Mouse (Mus musculus) layer of hippocampus, postnatal 25 days (tissue): ENCODE measurements around the gene 2610507B11Rik. TPM values are rescaled to one million over a fixed set of nuclear protein-coding genes. Genes with fewer than 3 reads are reported as not detected.

Experiments used
- DNase-seq, 2 experiments: peaks; one replicate each; pipeline ENCODE4 v3.0.0; 2022; ENCODE audit warnings: mixed read lengths in 2 of 2, low spot score in 1 of 2; ENCODE audit errors: extremely low spot score in 1 of 2
- total RNA-seq, 2 experiments: library from RNA; stranded (reverse); gene quantifications; 2 replicates each; pipeline ENCODE4 v1.2.3; 2021

The 2610507B11Rik gene
- total RNA-seq, 2 experiments from 2014 or later: 193 to 209 TPM

- no peak for DNase-seq
Observed at GRCm38 (mm10) chr11:78278853-78279252, 17.3 kb downstream of the 2610507B11Rik start.

- no peak for DNase-seq
Observed at GRCm38 (mm10) chr11:78279586-78279985, 18.0 kb downstream of the 2610507B11Rik start.

- no peak for DNase-seq
Observed at GRCm38 (mm10) chr11:78289146-78289763, 27.7 kb downstream of the 2610507B11Rik start.

- DNase-seq: no peak
Observed at GRCm38 (mm10) chr11:78290654-78291053, 29.1 kb downstream of the 2610507B11Rik start, which contains the start of gene BC030499. Gene BC030499 (plus strand): TSS chr11:78290841.

GRCm38 (mm10) chr11:78294585-78294984 is 33.0 kb downstream of the 2610507B11Rik start:
- no peak for DNase-seq

- DNase-seq: no peak
Observed at GRCm38 (mm10) chr11:78300917-78301316, 39.4 kb downstream of the 2610507B11Rik start.

GRCm38 (mm10) chr11:78301357-78302084 is 40.0 kb downstream of the 2610507B11Rik start, which contains the start of gene Spag5:
Gene Spag5 (plus strand): TSS chr11:78301529.
- DNase-seq: peak; percentile 73 to 77

GRCm38 (mm10) chr11:78305272-78305671 is 43.7 kb downstream of the 2610507B11Rik start:
- DNase-seq: no peak

GRCm38 (mm10) chr11:78310861-78311511 is 49.4 kb downstream of the 2610507B11Rik start:
- DNase-seq: no peak

GRCm38 (mm10) chr11:78313662-78314061 is 52.1 kb downstream of the 2610507B11Rik start:
- DNase-seq: no peak

GRCm38 (mm10) chr11:78318411-78318810 is 56.9 kb downstream of the 2610507B11Rik start:
- DNase-seq: no peak

GRCm38 (mm10) chr11:78322076-78322831 is 60.7 kb downstream of the 2610507B11Rik start:
- DNase-seq: no peak

GRCm38 (mm10) chr11:78322860-78323259 is 61.3 kb downstream of the 2610507B11Rik start, which contains the start of gene Aldoc:
Gene Aldoc (plus strand): TSS chr11:78322968.
- DNase-seq: peak; percentile 32 to 51

- peak; percentile 17 to 51 for DNase-seq
Observed at GRCm38 (mm10) chr11:78324000-78324785, 62.6 kb downstream of the 2610507B11Rik start.

- DNase-seq: no peak
Observed at GRCm38 (mm10) chr11:78324965-78325364, 63.4 kb downstream of the 2610507B11Rik start.

- DNase-seq: no peak
Observed at GRCm38 (mm10) chr11:78327215-78327614, 65.7 kb downstream of the 2610507B11Rik start.

GRCm38 (mm10) chr11:78327634-78328511 is 66.3 kb downstream of the 2610507B11Rik start, which contains the start of gene Pigs:
Gene Pigs (plus strand): TSS chr11:78328415.
- peak; percentile 87 to 90 for DNase-seq

- no peak for DNase-seq
Observed at GRCm38 (mm10) chr11:78328512-78329056, 67.0 kb downstream of the 2610507B11Rik start.
